Mouse (Mus musculus): ENCODE measurements at regions not wholly inside any gene's neighbourhood (a gene's known extent, or its start where the extent isn't known, plus 50 kb on each side); places are given as distances from the start of the nearest gene placed in this dataset.

DNA sequence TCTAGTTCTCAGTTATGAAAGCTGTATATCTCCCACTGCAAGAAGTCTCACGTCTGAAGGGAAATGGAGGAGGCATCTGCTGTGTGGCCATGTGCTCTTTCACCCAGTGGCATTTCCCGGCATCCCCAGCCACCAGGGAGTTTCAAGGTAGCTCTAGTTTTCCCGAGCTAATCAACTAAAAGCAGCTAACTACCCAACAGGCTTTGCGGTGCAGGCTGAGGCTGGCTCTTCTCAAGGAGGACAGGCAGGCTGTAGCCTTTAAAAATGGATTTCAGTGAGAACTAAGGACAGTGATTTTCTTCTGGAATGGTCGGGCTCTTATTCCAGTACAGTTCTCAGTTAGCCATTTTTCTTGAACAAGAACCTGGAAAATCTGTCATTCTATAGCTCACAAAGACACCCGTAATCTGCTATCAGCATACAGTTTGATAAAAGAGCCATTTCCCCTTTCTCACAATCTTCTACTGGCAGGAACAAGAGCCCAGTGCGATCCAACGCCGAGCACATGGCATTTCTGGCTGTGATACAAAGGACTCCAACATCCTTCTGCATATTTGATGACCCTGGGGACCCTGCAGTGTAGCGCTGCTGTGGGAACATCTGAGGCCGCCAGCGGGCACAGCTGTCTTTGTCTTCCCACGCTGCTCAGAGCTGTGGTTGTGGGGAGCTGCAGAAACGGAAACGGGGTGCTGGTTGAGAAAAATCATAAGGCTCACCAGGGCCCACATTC, 188.9 kb upstream of the Hnrnpa3 start (continued):
- no peak for TF ChIP-seq ELF1 (IDR thresholded peaks at IDR 0.05; ENCODE audit: low read depth, low read length)
- peak; percentile 100 for TF ChIP-seq GATA1 (IDR thresholded peaks at IDR 0.05; ENCODE audit: low read depth, low read length)
- TF ChIP-seq E2F4 (IDR thresholded peaks at IDR 0.05; ENCODE audit: borderline replicate concordance, low read depth, low read length) = no peak
- peak; percentile 62; the same call in 1 of the 2 replicates for TF ChIP-seq POLR2AphosphoS2 (IDR thresholded peaks at IDR 0.05; ENCODE audit: low read length)
- peak; percentile 97 for TF ChIP-seq SIN3A (IDR thresholded peaks at IDR 0.05; ENCODE audit: low read length)
- TF ChIP-seq TCF12 (IDR thresholded peaks at IDR 0.05; ENCODE audit: low read depth, low read length) = peak; percentile 99
- no peak for TF ChIP-seq NRF1 (IDR thresholded peaks at IDR 0.05; ENCODE audit: insufficient read depth, low read depth, low read length, poor library complexity, severe bottlenecking)
- peak; percentile 39; the same call in 1 of the 2 replicates for TF ChIP-seq TBP (IDR thresholded peaks at IDR 0.05; ENCODE audit: low read depth, low read length)
- TF ChIP-seq BHLHE40 (IDR thresholded peaks at IDR 0.05; ENCODE audit: borderline replicate concordance, low read depth, low read length) = peak; percentile 77; the same call in 1 of the 2 replicates
- peak; percentile 48 for TF ChIP-seq HCFC1 (IDR thresholded peaks at IDR 0.05; ENCODE audit: low read depth, low read length)
- TF ChIP-seq TAL1 (IDR thresholded peaks at IDR 0.05; ENCODE audit: low read length) = peak; percentile 96

DNA sequence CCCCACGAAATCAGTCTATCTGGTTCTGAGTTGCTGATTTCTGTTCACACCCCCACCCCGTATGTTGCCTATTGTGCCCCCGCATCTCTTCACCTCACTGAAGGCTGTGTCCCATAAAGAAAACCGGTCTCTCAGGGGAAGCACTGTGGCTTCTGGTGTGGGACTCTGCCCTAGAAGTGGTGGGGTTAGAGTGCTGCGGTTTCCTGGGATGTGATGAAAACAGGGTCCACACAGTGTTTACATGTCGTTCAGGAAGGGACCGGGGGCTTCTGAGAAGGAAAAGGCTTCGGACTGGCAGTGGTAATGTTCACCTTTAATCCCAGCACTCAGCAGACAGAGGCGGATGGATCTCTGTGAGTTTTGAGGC, 188.4 kb upstream of the Hnrnpa3 start:
- Histone ChIP-seq H3K27ac (ENCODE audit: control insufficient read depth, low read depth, low read length) (peak overlapping the region; percentile 81), H3K27me3 (ENCODE audit: control insufficient read depth in 1 of 2, insufficient read depth in 2 of 2, low read length in 2 of 2) (no peaks in the 10 kb centered on the region), H3K9me3 (replicated peaks; ENCODE audit: insufficient read depth, low read length) (no peaks in the 10 kb centered on the region), H3K36me3 (ENCODE audit: control insufficient read depth in 1 of 2, insufficient read depth in 2 of 2, low read length in 2 of 2) (peaks cover 0 to 33% of the 10 kb centered on the region in 2 experiments; a peak in 2 of 4 replicates), H3K79me2 (ENCODE audit: control insufficient read depth, insufficient read depth, low read length, poor library complexity) (no peaks in the 10 kb centered on the region), H3K4me3 (ENCODE audit: control insufficient read depth in 1 of 2, insufficient read depth in 1 of 2, low read depth in 2 of 2, low read length in 2 of 2) (peak overlapping the region in 1 of 2 experiments; percentile 10; a peak in 1 of 4 replicates), H3K9ac (ENCODE audit: control insufficient read depth, low read depth, low read length, poor library complexity, severe bottlenecking) (peak overlapping the region; percentile 48), H3K4me1 (ENCODE audit: control insufficient read depth in 1 of 2, insufficient read depth in 2 of 2, low read length in 2 of 2) (peaks cover 7 to 40% of the 10 kb centered on the region in 2 experiments)
- TF ChIP-seq MXI1 (IDR thresholded peaks at IDR 0.05; ENCODE audit: low read depth, low read length) (no peak), TCF12 (IDR thresholded peaks at IDR 0.05; ENCODE audit: low read depth, low read length) (no peak), EP300 (IDR thresholded peaks at IDR 0.05; ENCODE audit: low read depth in 1 of 2, low read length in 2 of 2) (no peak), RAD21 (IDR thresholded peaks at IDR 0.05; ENCODE audit: low read depth, low read length) (no peak), POLR2AphosphoS2 (IDR thresholded peaks at IDR 0.05; ENCODE audit: low read length) (no peak), HCFC1 (IDR thresholded peaks at IDR 0.05; ENCODE audit: low read depth, low read length) (no peak), ZKSCAN1 (IDR thresholded peaks at IDR 0.05; ENCODE audit: low read depth, low read length) (no peak)
- no peak for DNase-seq (ENCODE audit: low read depth, low spot score)

DNA sequence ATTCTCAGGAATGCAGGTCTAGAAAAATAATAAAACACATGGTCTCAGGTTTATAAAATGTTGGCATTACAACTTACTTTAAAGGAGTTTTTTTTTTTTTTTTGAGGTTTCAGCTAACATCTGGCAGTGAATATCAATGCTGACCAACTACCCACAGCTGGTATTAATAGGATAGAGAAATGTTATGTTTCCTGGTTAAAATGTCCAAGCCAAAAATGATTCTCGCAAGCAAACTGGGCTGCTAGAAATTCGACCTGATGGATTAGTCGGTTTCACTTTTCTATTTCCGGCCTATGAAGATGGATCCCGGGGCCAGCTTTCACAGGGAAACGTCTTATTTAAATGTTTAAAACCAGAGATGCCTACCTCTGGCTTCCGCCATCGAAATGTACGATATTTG, 186.6 kb upstream of the Hnrnpa3 start:
- Histone ChIP-seq H3K4me3 (ENCODE audit: control insufficient read depth in 1 of 2, insufficient read depth in 1 of 2, low read depth in 2 of 2, low read length in 2 of 2) (no peak overlapping the region), H3K4me1 (ENCODE audit: control insufficient read depth in 1 of 2, insufficient read depth in 2 of 2, low read length in 2 of 2) (peaks cover 7 to 32% of the 10 kb centered on the region in 2 experiments), H3K9me3 (replicated peaks; ENCODE audit: insufficient read depth, low read length) (no peaks in the 10 kb centered on the region), H3K36me3 (ENCODE audit: control insufficient read depth in 1 of 2, insufficient read depth in 2 of 2, low read length in 2 of 2) (peaks cover 0 to 30% of the 10 kb centered on the region in 2 experiments; a peak in 2 of 4 replicates), H3K9ac (ENCODE audit: control insufficient read depth, low read depth, low read length, poor library complexity, severe bottlenecking) (no peak overlapping the region), H3K27ac (ENCODE audit: control insufficient read depth, low read depth, low read length) (no peak overlapping the region), H3K79me2 (ENCODE audit: control insufficient read depth, insufficient read depth, low read length, poor library complexity) (no peaks in the 10 kb centered on the region), H3K27me3 (ENCODE audit: control insufficient read depth in 1 of 2, insufficient read depth in 2 of 2, low read length in 2 of 2) (no peaks in the 10 kb centered on the region)
- TF ChIP-seq CTCF (IDR thresholded peaks at IDR 0.05 in 2 of 3, conservative IDR thresholded peaks at IDR 0.05 in 1 of 3; ENCODE audit: control insufficient read depth in 1 of 3, insufficient read depth in 1 of 3, low read depth in 2 of 3, low read length in 3 of 3, poor library complexity in 1 of 3, severe bottlenecking in 1 of 3) (no peak), JUND (IDR thresholded peaks at IDR 0.05; ENCODE audit: low read depth, low read length) (no peak), MXI1 (IDR thresholded peaks at IDR 0.05; ENCODE audit: low read depth, low read length) (no peak), ZKSCAN1 (IDR thresholded peaks at IDR 0.05; ENCODE audit: low read depth, low read length) (no peak), MYC (IDR thresholded peaks at IDR 0.05; ENCODE audit: low read depth, low read length) (no peak), UBTF (IDR thresholded peaks at IDR 0.05; ENCODE audit: borderline replicate concordance, insufficient read depth, low read depth, low read length) (no peak), POLR2AphosphoS5 (IDR thresholded peaks at IDR 0.05; ENCODE audit: borderline replicate concordance, low read depth, low read length) (no peak), NRF1 (IDR thresholded peaks at IDR 0.05; ENCODE audit: insufficient read depth, low read depth, low read length, poor library complexity, severe bottlenecking) (no peak)
- DNase-seq (ENCODE audit: low read depth, low spot score) = no peak

All from MEL (cell line).